Mouse (Mus musculus) ES-Bruce4 (cell line): Measurements from ENCODE around the gene Ptgdr2. TPM values are rescaled to one million over a fixed set of nuclear protein-coding genes. Genes with fewer than 3 reads are reported as not detected.

ENCODE experiments used
- H3K27ac ChIP-seq: 2 replicates; pipeline ENCODE4 v1.5.1; 2012; ENCODE audit warnings: low read length, inconsistent platforms; ENCODE audit not compliant: insufficient read depth
- H3K27me3 ChIP-seq: 2 replicates; pipeline ENCODE4 v1.6.1; 2012; ENCODE audit warnings: mild to moderate bottlenecking, low read length, inconsistent platforms; ENCODE audit not compliant: control insufficient read depth, poor library complexity, insufficient read depth, severe bottlenecking
- H3K36me3 ChIP-seq: 2 replicates; pipeline ENCODE4 v1.6.1; 2012; ENCODE audit warnings: inconsistent platforms, mild to moderate bottlenecking, low read length, moderate library complexity; ENCODE audit not compliant: control insufficient read depth, poor library complexity, insufficient read depth, severe bottlenecking
- H3K4me1 ChIP-seq: one replicate; pipeline ENCODE4 v1.8.1; 2011; ENCODE audit warnings: low read length; ENCODE audit not compliant: control insufficient read depth, insufficient read depth
- H3K4me3 ChIP-seq: 2 replicates; pipeline ENCODE4 v1.5.1; 2011; ENCODE audit warnings: low read depth, mild to moderate bottlenecking, low read length
- H3K9ac ChIP-seq: 2 replicates; pipeline ENCODE4 v1.6.1; 2012; ENCODE audit warnings: low read depth, mild to moderate bottlenecking, inconsistent platforms; ENCODE audit not compliant: poor library complexity, severe bottlenecking
- H3K9me3 ChIP-seq: replicated peaks from 2 replicates; pipeline ENCODE4 v1.6.1; 2012; ENCODE audit warnings: mild to moderate bottlenecking, low read length, inconsistent platforms; ENCODE audit not compliant: control insufficient read depth, poor library complexity, insufficient read depth, severe bottlenecking
- CTCF ChIP-seq: IDR thresholded peaks from one replicate; pipeline ENCODE4 v1.8.1; 2011; ENCODE audit warnings: low read depth, low read length
- EP300 ChIP-seq: IDR thresholded peaks from 2 replicates; pipeline ENCODE4 v1.6.1; 2011; ENCODE audit warnings: low read depth, low read length; ENCODE audit not compliant: insufficient read depth
- POLR2A ChIP-seq: IDR thresholded peaks from one replicate; pipeline ENCODE4 v1.8.1; 2011; ENCODE audit warnings: low read length; ENCODE audit not compliant: insufficient read depth
- polyA plus RNA-seq: library from polyadenylated mRNA; stranded (reverse); fragments of >200 nt; gene quantifications from 2 replicates; pipeline ENCODE4 v1.2.4, GENCODE M21; 2011; ENCODE audit warnings: low read depth; ENCODE audit not compliant: missing spikeins, insufficient read depth, insufficient read length

Gene Ptgdr2
- not detected in 2 replicates for polyA plus RNA-seq

- H3K36me3 ChIP-seq, result no peaks in the 10 kb centered on the region; the same call in 1 of the 2 replicates
- no peak for TF ChIP-seq POLR2A
- TF ChIP-seq EP300, result no peak
- no peak for TF ChIP-seq CTCF
- no peak within 1 kb of the TSS for H3K27ac ChIP-seq
These were observed at the start of gene Ptgdr2 for GRCm38 (mm10) chr19:10937110-10937563. Ptgdr2 (plus strand) TSS chr19:10937160.

GRCm38 (mm10) chr19:10892201-10892600, 44.8 kb upstream of the Ptgdr2 start:
- TF ChIP-seq POLR2A, result no peak
- no peak for TF ChIP-seq EP300
- no peak for TF ChIP-seq CTCF
- H3K4me1 ChIP-seq, result no peaks in the 10 kb centered on the region
- H3K27ac ChIP-seq, result no peak overlapping the region
- H3K9me3 ChIP-seq, result no peaks in the 10 kb centered on the region
- H3K36me3 ChIP-seq, result no peaks in the 10 kb centered on the region
- no peak overlapping the region for H3K9ac ChIP-seq
- no peak overlapping the region for H3K4me3 ChIP-seq
- no peaks in the 10 kb centered on the region for H3K27me3 ChIP-seq

More at GRCm38 (mm10) chr19:10937110-10937563, at the start of gene Ptgdr2:
- Histone ChIP-seq H3K9me3 (no peaks in the 10 kb centered on the region), H3K4me1 (no peaks in the 10 kb centered on the region), H3K27me3 (no peaks in the 10 kb centered on the region), H3K4me3 (no peak within 1 kb of the TSS), H3K9ac (no peak within 1 kb of the TSS)

- no peaks in the 10 kb centered on the region for H3K4me1 ChIP-seq
- H3K27me3 ChIP-seq, result no peaks in the 10 kb centered on the region
- H3K9ac ChIP-seq, result peak within 1 kb of the TSS; percentile 78
- H3K9me3 ChIP-seq, result no peaks in the 10 kb centered on the region
- peak within 1 kb of the TSS; percentile 96 for H3K4me3 ChIP-seq
- H3K27ac ChIP-seq, result no peak within 1 kb of the TSS
- TF ChIP-seq EP300 (no peak), CTCF (no peak), POLR2A (peak; percentile 41)
- H3K36me3 ChIP-seq, result peaks cover 27% of the 10 kb centered on the region
These were observed 41.9 kb upstream of the Ptgdr2 start, which contains the start of gene Prpf19 for GRCm38 (mm10) chr19:10895016-10895528. Prpf19 (plus strand) TSS chr19:10895231.

DNA sequence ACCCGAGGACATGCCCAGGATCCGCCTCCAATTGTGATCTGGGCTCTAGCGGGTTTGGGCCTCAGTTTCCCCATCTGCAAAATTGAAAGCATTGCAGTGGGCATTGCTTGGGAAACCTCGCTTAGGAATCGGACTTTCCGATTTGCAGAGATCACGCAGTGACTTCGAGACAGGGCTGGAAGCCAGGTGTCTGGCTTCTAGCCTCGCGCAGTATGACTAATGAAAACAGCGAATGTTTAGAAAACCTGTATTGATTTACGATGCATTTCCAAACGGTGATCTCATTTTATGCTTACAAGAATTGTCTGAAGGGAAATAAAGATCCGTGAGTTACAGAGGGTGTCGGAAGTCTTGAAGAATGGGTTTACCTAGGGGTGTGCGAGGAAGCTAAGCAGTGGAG, 41.3 kb upstream of the Ptgdr2 start:
- Histone ChIP-seq H3K36me3 (peaks cover 32% of the 10 kb centered on the region), H3K4me1 (no peaks in the 10 kb centered on the region), H3K9ac (peak overlapping the region; percentile 78), H3K9me3 (no peaks in the 10 kb centered on the region), H3K27ac (no peak overlapping the region), H3K27me3 (no peaks in the 10 kb centered on the region), H3K4me3 (peak overlapping the region; percentile 96)
- TF ChIP-seq POLR2A, result no peak
- TF ChIP-seq EP300, result no peak
- no peak for TF ChIP-seq CTCF

DNA sequence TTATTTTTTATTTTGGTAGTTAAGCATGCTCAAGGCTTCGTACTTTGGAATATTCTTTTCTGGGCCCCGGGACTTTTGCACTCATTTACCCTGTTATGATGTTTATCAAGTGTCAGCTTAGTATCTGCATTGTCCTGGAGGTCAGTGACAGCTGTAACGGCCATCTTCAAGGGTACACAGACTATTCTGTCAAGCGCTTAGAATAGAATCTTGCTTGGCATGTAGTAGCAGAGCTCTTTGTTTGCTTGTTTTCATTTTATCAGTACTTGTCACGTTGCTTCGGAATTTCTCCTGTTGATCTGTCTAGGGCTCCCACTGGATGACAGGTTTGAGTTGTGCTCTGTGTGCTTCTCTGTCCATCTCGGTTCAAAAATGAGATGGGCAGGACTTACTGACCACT, 40.1 kb upstream of the Ptgdr2 start:
- no peak overlapping the region for H3K27ac ChIP-seq
- H3K9me3 ChIP-seq, result no peaks in the 10 kb centered on the region
- peaks cover 42% of the 10 kb centered on the region for H3K36me3 ChIP-seq
- no peak overlapping the region for H3K4me3 ChIP-seq
- H3K4me1 ChIP-seq, result no peaks in the 10 kb centered on the region
- no peak for TF ChIP-seq EP300
- TF ChIP-seq POLR2A, result no peak
- TF ChIP-seq CTCF, result no peak
- H3K9ac ChIP-seq, result peak overlapping the region; percentile 78; the same call in 1 of the 2 replicates
- H3K27me3 ChIP-seq, result no peaks in the 10 kb centered on the region

- no peak overlapping the region for H3K9ac ChIP-seq
- H3K27me3 ChIP-seq, result no peaks in the 10 kb centered on the region
- no peaks in the 10 kb centered on the region for H3K4me1 ChIP-seq
- no peak overlapping the region for H3K27ac ChIP-seq
- H3K36me3 ChIP-seq, result peaks cover 49% of the 10 kb centered on the region
- no peak overlapping the region for H3K4me3 ChIP-seq
- TF ChIP-seq EP300, result no peak
- TF ChIP-seq CTCF, result no peak
- TF ChIP-seq POLR2A, result no peak
- no peaks in the 10 kb centered on the region for H3K9me3 ChIP-seq
These were observed 39.5 kb upstream of the Ptgdr2 start for GRCm38 (mm10) chr19:10897491-10897890.
